Mouse (Mus musculus): ENCODE data around the gene Tax1bp1.
A peak's percentile ranks its signal among the peaks of the same experiment; 100 is the strongest.
"Not testable (repeated sequence)": the region's sequence is repeated elsewhere in the genome, so short reads cannot be mapped to it uniquely, and the experiment has no call there.

Tax1bp1 gene

DNA sequence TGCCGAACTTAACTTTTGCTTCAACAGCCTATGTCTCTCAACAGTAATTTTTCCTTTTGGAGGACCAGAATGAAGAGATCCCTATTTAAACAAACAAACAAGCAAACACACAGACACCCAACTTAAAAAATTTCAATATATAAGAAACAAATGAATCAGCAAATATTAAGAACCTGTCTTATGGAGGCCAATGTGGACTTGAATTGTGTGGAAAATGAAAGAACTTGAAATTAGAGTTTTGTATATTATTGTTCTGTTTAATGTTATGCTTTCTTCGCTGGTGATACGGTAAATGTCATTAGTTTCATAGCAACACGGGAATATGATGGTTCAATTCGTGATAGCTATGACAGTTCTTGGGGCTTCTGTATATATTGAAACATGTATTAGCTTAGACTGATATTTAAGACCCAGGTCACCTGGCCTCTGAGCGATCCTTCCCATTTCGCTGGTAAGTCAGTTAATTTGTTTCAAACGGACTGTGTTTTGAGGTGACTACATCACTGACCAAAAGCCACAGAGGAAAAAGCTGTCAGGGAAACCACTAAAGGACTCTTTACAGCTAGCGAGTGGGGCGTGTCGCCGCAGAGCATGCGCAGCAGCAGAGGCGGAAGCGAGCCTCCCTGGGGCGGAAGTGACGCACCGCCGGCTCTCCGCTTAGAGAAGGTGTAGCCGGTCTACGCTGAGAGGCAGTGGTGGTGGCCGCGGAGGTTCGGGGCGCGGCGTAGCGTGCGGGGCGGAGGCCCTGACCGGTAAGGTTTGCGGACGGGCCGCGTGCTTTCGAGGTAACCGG lies at the start of gene Tax1bp1:
Tax1bp1 (plus strand) TSS at position 626 of the 793 bp plus-strand sequence.
- DNase-seq (ENCODE audit: low read depth, low spot score): peak; percentile 97

DNA sequence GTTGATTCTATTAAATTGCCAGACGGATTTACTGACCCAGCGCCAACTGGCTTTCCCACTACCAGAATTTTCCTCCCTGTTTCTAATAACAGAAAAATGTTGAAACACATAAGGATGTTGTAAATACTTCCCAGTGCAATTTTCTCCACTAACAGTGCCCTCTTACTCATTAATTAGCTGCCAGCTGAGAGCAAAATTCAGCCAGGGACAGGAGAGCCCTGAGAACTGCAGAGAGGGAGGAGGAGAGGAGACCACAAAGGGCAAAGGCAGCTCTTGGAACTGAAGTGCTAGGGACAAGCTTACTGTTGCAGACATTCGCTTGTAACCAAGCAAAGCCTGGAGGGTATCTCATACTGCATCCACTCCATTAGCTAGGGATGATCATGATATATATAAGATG lies 45.9 kb upstream of the Tax1bp1 start:
- DNase-seq (ENCODE audit: low read depth, low spot score): no peak

DNA sequence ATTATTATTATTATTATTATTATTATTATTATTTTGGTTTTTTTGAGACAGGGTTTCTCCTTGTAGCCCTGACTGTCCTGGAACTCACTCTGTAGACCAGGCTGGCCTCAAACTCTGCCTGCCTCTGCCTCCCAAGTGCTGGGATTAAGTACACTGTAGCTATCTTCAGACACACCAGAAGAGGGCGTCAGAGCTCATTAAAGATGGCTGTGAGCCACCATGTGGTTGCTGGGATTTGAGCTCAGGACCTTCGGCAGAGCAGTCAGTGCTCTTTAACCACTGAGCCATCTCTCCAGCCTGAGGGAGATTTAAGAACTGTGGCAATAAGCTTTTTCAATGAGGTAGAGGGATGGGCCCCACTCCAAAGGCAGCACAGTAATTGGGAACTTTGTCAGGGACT lies 43.7 kb upstream of the Tax1bp1 start:
- DNase-seq (ENCODE audit: low read depth, low spot score): not testable (repeated sequence)

DNA sequence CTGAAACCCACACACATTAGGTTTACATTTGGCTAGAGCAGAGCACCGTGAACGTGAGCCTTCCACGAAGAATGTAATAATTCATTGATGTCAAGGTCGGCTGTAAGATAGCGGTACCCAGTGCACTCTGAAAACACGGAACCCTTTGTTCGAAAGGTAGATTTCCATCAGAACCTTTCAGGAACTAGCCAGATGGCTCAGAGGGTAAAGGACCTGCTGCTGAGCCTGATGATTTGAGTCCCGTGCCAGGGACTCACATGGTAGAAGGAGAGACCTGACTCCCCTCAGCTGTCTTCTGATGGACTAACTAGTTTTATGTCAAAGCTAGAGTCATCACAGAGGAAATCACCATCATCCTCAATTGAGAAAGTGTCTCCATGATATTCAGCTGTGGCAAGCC lies 41.7 kb upstream of the Tax1bp1 start:
- no peak for DNase-seq (ENCODE audit: low read depth, low spot score)

DNA sequence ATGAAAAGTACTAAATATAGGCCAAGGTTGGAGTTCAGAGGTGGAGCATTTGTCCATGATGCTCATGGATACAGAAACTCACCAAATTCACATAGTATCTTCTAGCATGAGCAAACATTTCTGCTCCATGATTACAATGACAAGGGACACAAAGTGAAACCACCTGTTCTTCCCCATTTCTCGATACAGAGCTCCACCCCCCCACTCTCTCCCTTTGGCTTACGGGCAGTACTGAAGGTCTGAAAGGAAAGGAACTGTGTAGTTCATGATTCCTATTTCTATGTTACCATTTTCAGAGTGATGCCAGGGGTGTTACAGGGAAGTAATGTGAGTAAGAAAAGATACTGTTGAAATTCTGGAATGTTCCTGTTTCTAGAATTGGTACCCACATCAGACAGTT lies 41.0 kb upstream of the Tax1bp1 start:
- no peak for DNase-seq (ENCODE audit: low read depth, low spot score)

DNA sequence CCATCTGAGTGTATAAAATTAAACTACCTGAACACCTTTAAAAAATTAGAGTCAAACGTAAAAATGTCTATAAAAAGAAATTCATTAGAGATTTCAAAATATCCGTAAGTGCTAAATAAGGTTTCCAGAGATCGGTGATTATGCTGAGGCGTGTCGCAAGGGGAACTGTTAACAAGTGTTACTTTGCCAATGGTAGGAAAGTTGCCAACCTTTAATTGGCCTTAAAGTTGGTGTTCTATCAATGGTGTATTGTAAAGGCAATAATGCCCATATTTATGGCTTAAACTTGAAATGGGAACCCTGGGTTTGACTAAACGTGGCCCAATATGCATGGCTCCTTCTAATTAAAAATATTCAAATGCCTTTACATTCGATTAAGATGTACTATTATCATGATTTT lies 39.8 kb upstream of the Tax1bp1 start:
- DNase-seq (ENCODE audit: low read depth, low spot score): no peak

DNA sequence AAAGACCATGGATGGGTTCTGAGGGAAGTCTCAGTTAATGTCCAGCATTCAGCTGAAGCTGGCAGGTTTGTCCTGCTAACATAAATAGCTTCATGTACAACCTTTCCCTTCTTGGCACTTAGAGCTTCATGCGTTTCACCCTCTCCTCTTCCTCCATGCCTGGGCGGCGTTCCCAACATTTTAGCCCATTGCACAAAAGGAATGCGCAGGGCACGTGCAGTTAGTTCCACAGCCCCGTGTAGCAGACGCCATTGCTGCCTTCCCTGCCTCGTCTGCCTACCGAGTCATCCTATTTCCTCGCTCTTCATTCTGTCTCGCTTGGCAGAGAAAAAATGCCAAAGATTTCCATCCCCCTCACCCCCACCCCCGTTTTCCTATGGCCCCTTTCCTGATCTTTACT lies 39.0 kb upstream of the Tax1bp1 start:
- DNase-seq (ENCODE audit: low read depth, low spot score): no peak

DNA sequence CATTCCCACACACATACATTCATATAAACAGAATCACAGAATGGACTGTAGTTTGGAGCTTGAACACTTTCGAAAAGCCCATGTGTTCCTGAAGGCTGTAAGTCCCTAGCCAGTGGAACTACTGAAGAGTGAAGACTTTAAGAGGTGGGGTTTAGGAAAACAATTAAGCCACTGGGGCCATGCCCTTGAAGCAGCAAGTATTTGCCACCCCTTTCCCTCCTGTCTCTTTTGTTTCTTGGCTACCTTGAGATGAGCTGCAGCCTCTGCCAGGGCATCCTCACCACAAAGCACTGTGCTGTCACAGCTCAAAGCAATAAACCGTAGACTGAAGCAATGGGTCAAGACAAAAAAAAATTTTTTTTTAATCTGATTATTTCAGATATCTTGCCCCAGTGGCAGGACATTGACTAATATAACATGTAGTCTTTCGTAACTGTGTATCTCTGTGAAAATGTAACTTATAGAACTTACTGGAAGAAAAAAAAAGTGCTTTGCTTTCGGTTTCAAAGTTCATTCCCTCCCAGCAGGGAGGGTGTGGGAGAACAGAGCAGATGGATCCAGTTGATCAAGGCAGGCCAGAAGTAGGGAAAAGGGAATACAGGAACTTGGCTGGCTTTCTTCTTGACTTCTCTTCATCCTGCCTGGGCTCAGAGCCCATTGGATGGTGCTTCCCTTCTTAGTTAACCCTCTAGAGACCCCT lies 38.2 kb upstream of the Tax1bp1 start:
- no peak for DNase-seq (ENCODE audit: low read depth, low spot score)

DNA sequence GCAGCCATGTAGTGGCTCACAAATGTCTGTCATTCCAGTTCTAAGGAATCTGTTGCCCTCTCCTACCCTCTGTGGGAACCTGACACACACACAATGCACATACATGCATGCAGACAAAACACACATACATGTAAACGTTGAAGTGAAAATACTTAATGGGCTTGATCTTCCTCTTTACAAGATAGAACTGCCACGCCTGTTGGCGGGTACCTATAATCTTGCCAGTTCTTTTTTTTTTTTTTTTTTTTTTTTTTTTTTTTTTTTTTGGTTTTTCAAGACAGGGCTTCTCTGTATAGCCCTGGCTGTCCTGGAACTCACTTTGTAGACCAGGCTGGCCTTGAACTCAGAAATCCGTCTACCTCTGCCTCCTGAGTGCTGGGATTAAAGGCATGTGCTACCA lies 36.0 kb upstream of the Tax1bp1 start:
- DNase-seq (ENCODE audit: low read depth, low spot score): not testable (repeated sequence)

DNA sequence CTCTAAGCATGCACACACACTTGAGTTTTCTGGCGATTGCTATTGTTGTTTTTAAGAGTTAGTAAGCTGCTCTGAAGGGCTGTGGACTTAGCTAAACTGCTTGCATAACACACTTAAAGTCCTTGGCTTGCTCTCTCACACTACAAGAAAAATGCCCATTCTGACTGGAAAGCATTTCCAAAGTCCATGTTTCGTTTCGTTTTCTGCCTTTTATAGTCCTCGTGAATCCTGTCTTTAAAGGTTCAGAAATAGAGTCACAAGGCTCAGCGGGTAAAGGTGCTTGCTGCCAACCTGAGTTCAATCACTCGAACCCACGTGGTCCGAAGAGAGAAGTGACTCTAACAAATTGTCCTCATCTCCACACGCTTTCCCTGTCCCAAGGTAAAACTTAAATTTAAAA lies 34.0 kb upstream of the Tax1bp1 start:
- no peak for DNase-seq (ENCODE audit: low read depth, low spot score)

DNA sequence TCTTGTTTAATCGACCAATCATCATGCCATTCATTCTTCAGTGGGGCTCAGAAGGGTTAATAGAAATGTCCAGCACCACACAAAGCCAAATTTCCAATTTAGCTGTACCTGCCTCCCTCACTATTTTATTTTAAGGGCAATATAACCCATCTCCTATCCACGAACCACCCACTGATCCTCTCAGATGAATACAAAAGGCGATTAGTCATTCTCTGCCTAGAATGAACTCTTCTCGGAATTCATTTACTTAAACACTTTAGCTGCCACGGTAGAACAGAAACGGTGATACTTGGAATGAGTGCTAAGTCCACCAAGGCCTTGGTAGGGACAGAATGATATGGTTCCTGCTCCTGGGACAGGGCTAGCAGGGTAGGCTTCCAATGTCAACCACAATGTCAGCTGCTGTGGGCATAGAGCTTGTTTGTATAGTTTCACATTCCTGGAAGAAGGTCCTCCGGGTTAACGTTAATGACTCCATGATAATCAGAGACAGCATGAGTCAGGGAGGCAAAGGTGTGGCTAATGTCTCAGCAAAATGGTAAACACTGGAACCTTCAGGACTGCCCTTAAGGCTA lies 33.0 kb upstream of the Tax1bp1 start:
- no peak for DNase-seq (ENCODE audit: low read depth, low spot score)

DNA sequence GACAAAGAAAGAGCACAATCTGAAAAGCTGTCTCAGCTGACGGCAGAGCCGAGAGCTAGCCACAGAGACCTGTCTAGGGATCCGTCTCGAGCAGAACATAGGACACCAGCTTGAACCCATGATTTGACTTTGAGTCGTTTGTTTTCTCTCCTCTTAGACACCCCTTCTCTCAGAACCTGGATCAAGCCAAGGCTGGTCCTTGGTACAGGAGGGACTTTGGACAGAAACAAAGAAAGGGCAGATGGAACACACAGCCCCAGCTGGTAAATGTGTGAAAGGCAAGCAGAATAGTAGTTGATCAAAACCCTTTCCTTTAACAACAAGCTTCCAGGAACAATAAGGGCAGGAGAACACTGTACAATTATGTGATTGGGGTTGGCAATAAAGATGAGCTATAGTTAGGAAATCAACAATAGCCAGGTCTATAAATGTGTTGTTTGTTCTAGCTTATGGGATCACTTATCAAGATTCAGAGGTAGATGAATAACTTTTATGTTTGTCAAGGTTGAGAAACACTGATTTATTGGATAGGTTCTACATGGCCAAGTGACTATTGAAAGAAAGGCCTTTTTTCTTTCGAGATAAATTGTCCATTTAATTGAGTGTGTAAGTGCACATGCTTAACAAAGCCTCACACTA lies 31.6 kb upstream of the Tax1bp1 start:
- DNase-seq (ENCODE audit: low read depth, low spot score): no peak

DNA sequence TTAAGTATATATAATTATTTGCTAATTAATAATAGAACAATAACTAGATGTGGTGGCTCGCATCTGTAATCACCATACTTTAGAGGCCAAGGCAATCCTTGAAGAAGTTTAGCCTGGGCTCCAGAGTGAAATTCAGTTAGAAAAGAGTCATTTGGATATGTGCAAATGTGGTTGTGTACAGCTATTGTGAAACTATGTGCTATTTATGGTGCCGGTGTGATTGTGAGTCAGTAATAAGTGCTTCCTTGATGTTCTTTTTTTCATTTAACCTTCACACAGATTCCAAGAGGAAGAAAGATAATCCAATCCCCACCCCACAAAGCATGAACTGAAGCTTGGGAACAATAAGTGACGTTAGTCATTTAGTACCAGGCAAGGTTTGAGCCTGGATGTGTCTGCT lies 30.9 kb upstream of the Tax1bp1 start:
- no peak for DNase-seq (ENCODE audit: low read depth, low spot score)

DNA sequence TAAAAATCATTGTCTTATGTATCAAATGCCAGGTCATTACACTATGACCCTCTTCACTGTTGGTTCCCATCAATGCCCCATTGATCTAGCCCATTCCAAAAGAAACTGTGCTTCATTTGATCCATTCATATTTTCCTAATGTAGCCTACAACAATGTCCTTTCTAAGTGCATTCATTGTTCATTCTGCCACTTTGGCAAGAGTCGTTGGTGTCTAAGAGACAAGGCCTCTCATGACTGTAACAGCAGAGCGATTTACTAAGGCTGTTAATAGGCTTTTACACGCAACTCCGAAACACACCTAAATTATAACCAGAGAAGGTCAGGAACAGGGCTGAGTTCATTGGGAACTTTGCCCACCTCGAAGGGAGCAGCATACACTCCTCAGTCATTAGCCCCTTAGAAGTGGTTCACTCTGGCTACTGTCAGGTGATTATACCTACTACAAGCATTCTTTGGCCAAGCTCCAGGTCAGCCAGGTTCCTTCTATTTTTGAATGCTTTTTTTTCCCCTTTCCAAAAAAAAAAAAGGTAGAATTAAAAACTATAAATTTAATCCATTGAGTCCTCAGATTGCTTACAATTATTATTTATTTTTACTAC lies 26.5 kb upstream of the Tax1bp1 start:
- DNase-seq (ENCODE audit: low read depth, low spot score): no peak

DNA sequence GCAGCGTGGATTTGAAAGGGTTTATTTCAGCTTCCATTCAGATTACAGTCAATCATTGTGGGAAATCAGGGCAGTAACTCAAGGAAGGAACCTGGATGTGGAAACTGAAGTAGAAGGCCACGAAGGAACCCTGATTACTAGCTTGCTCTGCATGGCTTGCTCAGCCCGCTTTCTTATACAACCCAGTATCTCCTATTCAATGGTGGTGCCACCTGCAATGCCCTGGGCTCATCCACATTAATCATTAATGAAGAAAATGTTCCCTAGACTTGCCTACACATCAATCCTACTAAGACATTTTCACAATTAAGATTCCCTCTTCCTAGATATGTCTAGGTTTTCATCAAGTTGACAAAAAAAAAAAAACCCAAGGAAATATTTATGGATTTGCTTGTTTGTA lies 23.2 kb upstream of the Tax1bp1 start:
- no peak for DNase-seq (ENCODE audit: low read depth, low spot score)

DNA sequence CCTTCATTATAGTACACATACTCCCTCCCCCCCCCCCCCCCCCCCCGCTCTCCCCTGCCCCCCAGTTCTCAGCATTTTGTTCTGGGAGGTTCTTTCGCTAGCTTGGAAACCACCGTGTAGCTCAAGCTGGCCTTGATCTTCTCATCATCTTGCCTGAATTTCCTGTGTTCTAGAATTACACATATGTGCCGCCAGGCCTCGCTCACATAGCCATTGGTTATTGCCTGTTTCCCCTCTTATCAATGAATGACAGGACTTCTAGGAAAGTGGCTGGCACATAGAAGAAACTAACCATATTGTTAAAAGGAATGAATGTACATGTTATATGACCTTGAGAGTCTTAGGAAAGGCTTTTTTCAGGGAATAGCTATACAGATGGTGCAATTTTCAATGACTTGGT lies 21.7 kb upstream of the Tax1bp1 start:
- DNase-seq (ENCODE audit: low read depth, low spot score): peak; percentile 36

DNA sequence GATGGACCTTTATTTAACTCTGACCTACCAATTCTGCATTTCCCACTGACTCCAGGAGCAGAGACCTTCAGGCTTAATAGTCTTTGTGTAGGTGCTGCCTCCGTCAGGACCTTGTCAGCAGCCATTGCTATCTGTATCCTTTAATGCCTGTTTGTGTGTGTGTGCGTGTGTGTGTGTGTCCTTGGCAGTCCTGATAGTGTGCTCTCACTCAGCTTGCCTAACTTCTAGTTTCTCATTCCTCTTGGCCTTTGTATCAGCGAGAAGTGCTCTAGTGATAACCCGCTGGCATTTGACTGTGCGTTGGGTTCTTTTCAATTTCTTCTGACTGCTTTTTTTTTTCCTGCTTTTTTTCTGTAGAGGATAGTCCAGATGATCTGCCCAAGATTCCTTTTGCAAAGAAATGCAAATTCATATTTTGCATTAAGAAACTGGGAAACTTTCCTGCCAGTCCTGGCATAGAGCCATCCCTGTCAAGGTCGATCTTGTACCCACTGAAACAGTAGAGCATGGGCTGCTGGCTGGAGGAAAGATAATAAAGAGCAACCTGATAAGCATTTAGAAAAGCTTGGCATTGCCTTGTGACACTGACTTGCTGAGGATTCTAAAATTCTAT lies 21.0 kb upstream of the Tax1bp1 start:
- no peak for DNase-seq (ENCODE audit: low read depth, low spot score)

DNA sequence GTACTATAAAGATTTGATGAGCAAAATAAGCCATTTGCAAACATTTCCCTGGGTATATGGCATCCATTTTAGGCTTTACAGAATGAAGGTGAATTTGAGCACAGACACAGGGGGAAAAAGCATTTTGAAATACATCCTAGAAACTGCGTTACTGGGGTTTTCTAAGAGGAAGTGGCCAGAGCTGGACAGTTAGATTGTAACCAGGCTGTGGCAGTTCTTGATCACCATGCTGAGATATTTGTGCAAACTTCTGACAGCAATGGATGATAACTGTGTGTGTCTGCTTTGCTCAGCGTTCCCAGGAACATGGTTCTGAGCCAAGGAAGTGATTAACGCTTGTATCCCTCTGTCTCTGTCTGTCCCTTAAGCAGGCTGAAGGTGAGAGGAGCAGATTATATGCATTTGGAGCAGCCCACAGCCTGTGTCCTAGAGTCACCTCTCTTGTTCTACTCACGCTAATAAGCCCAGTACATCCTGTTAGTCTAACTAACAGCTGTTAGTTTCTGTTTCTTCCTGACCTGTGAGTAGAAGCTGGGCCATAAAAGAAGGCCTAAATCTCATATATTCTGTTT lies 15.5 kb upstream of the Tax1bp1 start:
- no peak for DNase-seq (ENCODE audit: low read depth, low spot score)

DNA sequence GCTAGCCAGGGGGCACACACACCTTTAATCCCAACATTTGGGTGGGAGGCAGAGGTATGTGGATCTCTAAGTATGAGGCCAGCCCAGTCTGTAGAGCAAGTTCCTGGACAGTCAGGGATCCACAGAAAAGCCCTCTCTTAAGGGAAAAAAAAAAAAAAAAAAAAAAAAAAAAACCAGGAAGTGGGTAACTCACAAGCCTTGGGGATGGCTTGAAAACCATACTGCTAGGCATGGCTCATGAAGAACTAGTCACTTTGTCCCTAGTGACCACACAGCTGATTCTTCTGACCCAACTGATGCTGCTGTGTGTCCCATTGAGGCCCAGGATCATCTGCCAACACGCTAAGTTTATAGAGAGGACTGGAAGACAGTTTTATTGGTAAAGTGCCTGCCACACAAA lies 14.5 kb upstream of the Tax1bp1 start:
- no peak for DNase-seq (ENCODE audit: low read depth, low spot score)

DNA sequence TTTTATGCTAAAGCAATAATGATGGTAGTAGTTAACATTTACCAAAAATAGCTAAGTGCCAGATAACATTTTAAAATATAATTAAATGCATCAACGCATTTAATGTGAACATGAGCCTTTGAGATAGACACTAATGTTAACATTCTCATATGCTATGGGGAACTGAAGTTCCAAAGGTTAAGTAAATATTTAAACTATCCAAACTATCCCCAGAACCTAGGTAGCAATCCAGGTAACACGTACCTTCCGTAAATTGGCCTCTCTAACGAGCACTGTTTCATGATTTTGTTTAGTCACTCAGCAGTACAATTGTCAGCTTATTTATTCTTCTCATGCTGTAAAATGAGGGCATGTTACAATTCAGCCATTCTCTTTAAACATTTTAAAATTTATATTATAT lies 13.6 kb upstream of the Tax1bp1 start:
- no peak for DNase-seq (ENCODE audit: low read depth, low spot score)

DNA sequence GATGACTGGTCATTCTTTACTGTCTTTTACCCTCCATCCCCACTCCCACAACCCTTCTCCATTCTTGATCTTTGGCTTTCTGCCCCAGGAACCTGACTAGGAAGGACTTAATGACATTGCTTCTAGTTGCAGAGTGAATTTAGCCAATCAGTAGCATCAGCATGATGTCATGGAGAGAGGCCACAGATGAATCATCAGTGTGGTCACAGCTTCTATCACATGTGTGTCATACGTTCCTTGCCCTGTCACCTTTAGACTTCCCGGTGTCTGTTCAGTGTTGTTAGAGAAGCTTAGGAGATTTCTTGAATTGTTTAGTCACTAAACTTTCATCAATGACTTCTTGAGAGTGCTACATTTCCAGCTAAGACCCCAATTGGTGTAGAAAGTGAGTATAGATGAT lies 10.3 kb upstream of the Tax1bp1 start:
- DNase-seq (ENCODE audit: low read depth, low spot score): peak; percentile 27

All from CD4-positive, CD25-positive, alpha-beta regulatory T cell, adult 2 months (primary cell).